Mouse (Mus musculus) heart, postnatal 0 days (tissue): ENCODE results near the gene Clec1a. TPM values are rescaled to one million over a fixed set of nuclear protein-coding genes. Genes with fewer than 3 reads are reported as not detected.

Experiments
- ATAC-seq: fragments of 200-750 bp; cut with Nextera tagmentation; 2 replicates; pipeline ENCODE4 v1.8.0; 2017; ENCODE audit warnings: low read depth, moderate number of reproducible peaks, moderate library complexity; ENCODE audit not compliant: insufficient read depth
- DNase-seq: peaks from one replicate; pipeline ENCODE4 v3.0.0-alpha.2; 2016; ENCODE audit warnings: low spot score
- H3K27ac ChIP-seq: fragments of 300-500 bp; sonication (generic); 2 replicates; pipeline ENCODE4 v1.5.1; 2014; ENCODE audit warnings: low read depth, mild to moderate bottlenecking
- H3K27me3 ChIP-seq: fragments of 300-500 bp; sonication (generic); 2 replicates; pipeline ENCODE4 v1.6.1; 2014; ENCODE audit warnings: low read length, mixed read lengths; ENCODE audit not compliant: control insufficient read depth, insufficient read depth
- H3K36me3 ChIP-seq: fragments of 300-500 bp; sonication (generic); replicated peaks from 2 replicates; pipeline ENCODE4 v1.6.1; 2014; ENCODE audit warnings: low read length, mixed read lengths; ENCODE audit not compliant: control insufficient read depth, insufficient read depth
- H3K4me1 ChIP-seq: fragments of 300-500 bp; sonication (generic); 2 replicates; pipeline ENCODE4 v1.6.1; 2014; ENCODE audit warnings: antibody characterized with exemption; ENCODE audit not compliant: control insufficient read depth, insufficient read depth
- H3K4me2 ChIP-seq: fragments of 300-500 bp; sonication (generic); 2 replicates; pipeline ENCODE4 v1.6.1; 2014; ENCODE audit warnings: low read depth, mild to moderate bottlenecking, low read length, moderate library complexity
- H3K4me3 ChIP-seq: fragments of 300-500 bp; sonication (generic); 2 replicates; pipeline ENCODE4 v1.5.1; 2014; ENCODE audit warnings: low read depth, low read length
- H3K9ac ChIP-seq: fragments of 300-500 bp; sonication (generic); replicated peaks from 2 replicates; pipeline ENCODE4 v1.6.1; 2014; ENCODE audit warnings: low read depth, low read length, mixed read lengths
- H3K9me3 ChIP-seq: fragments of 300-500 bp; sonication (generic); replicated peaks from 2 replicates; pipeline ENCODE4 v1.6.1; 2016; ENCODE audit warnings: low read length; ENCODE audit not compliant: control insufficient read depth
- CTCF ChIP-seq: IDR thresholded peaks from 2 replicates; pipeline ENCODE4 v1.5.1; 2016; ENCODE audit warnings: antibody characterized with exemption, control low read depth, low read depth
- EP300 ChIP-seq: IDR thresholded peaks from 2 replicates; pipeline ENCODE4 v1.6.1; 2016; ENCODE audit warnings: antibody characterized with exemption, low read depth
- WGBS: fragments of 180-500 bp; shearing (Covaris S2); extraction: QIAGEN DNeasy Blood & Tissue Kit; methylation state at CpG from one replicate; pipeline ENCODE4 v1.1.7; 2014; 5-methylcytosine and 5-hydroxymethylcytosine counted together
- polyA plus RNA-seq: library from polyadenylated mRNA; unstranded; fragments of >200 nt; fragmentation: Nextera tagmentation; extraction: Ambion mirVana; gene quantifications from 2 replicates; pipeline ENCODE4 v1.2.1, GENCODE M21; 2015
- total RNA-seq: library from RNA; depleted of rRNA; stranded (reverse); fragments of >200 nt; gene quantifications from 2 replicates; pipeline ENCODE4 v1.2.3, GENCODE M21; 2014; ENCODE audit warnings: low replicate concordance

Clec1a gene
- total and polyA plus RNA-seq, 2 experiments from 2014 or later, result 8.9 to 9.1 TPM

GRCm38 (mm10) chr6:129434239-129434638, 17.6 kb downstream of the Clec1a start:
- H3K27ac ChIP-seq, result no peak overlapping the region
- H3K9me3 ChIP-seq, result no peaks in the 10 kb centered on the region
- H3K9ac ChIP-seq, result no peak overlapping the region
- no peaks in the 10 kb centered on the region for H3K4me1 ChIP-seq
- no peak for TF ChIP-seq CTCF
- no peak for TF ChIP-seq EP300
- no peaks in the 10 kb centered on the region for H3K36me3 ChIP-seq
- H3K4me2 ChIP-seq, result no peak overlapping the region
- no peak for ATAC-seq
- H3K4me3 ChIP-seq, result no peak overlapping the region
- H3K27me3 ChIP-seq, result no peaks in the 10 kb centered on the region
- WGBS, result 76% methylated on average over 5 of the region's 5 CpGs
- DNase-seq, result no peak

- Histone ChIP-seq H3K4me2 (no peak overlapping the region), H3K9ac (no peak overlapping the region), H3K4me1 (peaks cover 8% of the 10 kb centered on the region), H3K27ac (no peak overlapping the region), H3K27me3 (no peaks in the 10 kb centered on the region), H3K9me3 (no peaks in the 10 kb centered on the region), H3K4me3 (no peak overlapping the region), H3K36me3 (no peaks in the 10 kb centered on the region)
- ATAC-seq (no peak), DNase-seq (no peak)
- 57% methylated on average over 4 of the region's 4 CpGs for WGBS
- TF ChIP-seq EP300 (no peak), CTCF (no peak)
Measured at GRCm38 (mm10) chr6:129427281-129427680, 24.5 kb downstream of the Clec1a start.

- TF ChIP-seq CTCF (no peak), EP300 (peak; percentile 96)
- peaks cover 8% of the 10 kb centered on the region for H3K4me1 ChIP-seq
- WGBS, result 29% methylated on average over 5 of the region's 5 CpGs
- H3K4me2 ChIP-seq, result no peak overlapping the region
- peak; percentile 53 for DNase-seq
- ATAC-seq, result peak; percentile 73
- no peaks in the 10 kb centered on the region for H3K9me3 ChIP-seq
- H3K27me3 ChIP-seq, result no peaks in the 10 kb centered on the region
- no peak overlapping the region for H3K4me3 ChIP-seq
- no peaks in the 10 kb centered on the region for H3K36me3 ChIP-seq
- H3K27ac ChIP-seq, result peak overlapping the region; percentile 69
- H3K9ac ChIP-seq, result no peak overlapping the region
Measured at GRCm38 (mm10) chr6:129425812-129426211, 26.0 kb downstream of the Clec1a start.

GRCm38 (mm10) chr6:129425217-129425616, 26.6 kb downstream of the Clec1a start:
- H3K9ac ChIP-seq, result no peak overlapping the region
- ATAC-seq, result peak; percentile 40
- no peaks in the 10 kb centered on the region for H3K27me3 ChIP-seq
- no peaks in the 10 kb centered on the region for H3K36me3 ChIP-seq
- DNase-seq, result no peak
- no peak overlapping the region for H3K4me3 ChIP-seq
- WGBS, result 54% methylated on average over 5 of the region's 5 CpGs
- TF ChIP-seq EP300 (no peak), CTCF (no peak)
- peaks cover 8% of the 10 kb centered on the region for H3K4me1 ChIP-seq
- H3K9me3 ChIP-seq, result no peaks in the 10 kb centered on the region
- H3K4me2 ChIP-seq, result no peak overlapping the region
- H3K27ac ChIP-seq, result peak overlapping the region; percentile 82

- no peaks in the 10 kb centered on the region for H3K9me3 ChIP-seq
- H3K27ac ChIP-seq, result peak overlapping the region; percentile 43
- no peaks in the 10 kb centered on the region for H3K27me3 ChIP-seq
- 0% methylated on average over 1 of the region's 1 CpGs for WGBS
- TF ChIP-seq EP300 (no peak), CTCF (peak; percentile 95)
- no peak overlapping the region for H3K9ac ChIP-seq
- ATAC-seq (peak; percentile 77), DNase-seq (peak; percentile 69)
- peak overlapping the region; percentile 13; the same call in 1 of the 2 replicates for H3K4me2 ChIP-seq
- H3K4me1 ChIP-seq, result peaks cover 8% of the 10 kb centered on the region
- no peak overlapping the region for H3K4me3 ChIP-seq
- no peaks in the 10 kb centered on the region for H3K36me3 ChIP-seq
Measured at GRCm38 (mm10) chr6:129423734-129424072, 28.1 kb downstream of the Clec1a start.

- ATAC-seq (0 out of 2 replicates have a peak, but pooled peaks have one; percentile 13), DNase-seq (no peak)
- H3K27ac ChIP-seq, result peak overlapping the region; percentile 43
- H3K4me3 ChIP-seq, result no peak overlapping the region
- TF ChIP-seq CTCF, result no peak
- TF ChIP-seq EP300, result no peak
- H3K4me1 ChIP-seq, result peaks cover 8% of the 10 kb centered on the region
- H3K9ac ChIP-seq, result no peak overlapping the region
- no peaks in the 10 kb centered on the region for H3K9me3 ChIP-seq
- H3K36me3 ChIP-seq, result no peaks in the 10 kb centered on the region
- no peaks in the 10 kb centered on the region for H3K27me3 ChIP-seq
- H3K4me2 ChIP-seq, result peak overlapping the region; percentile 13; the same call in 1 of the 2 replicates
- WGBS, result 39% methylated on average over 4 of the region's 4 CpGs
Measured at GRCm38 (mm10) chr6:129423040-129423733, 28.6 kb downstream of the Clec1a start.
